Mouse (Mus musculus): Measurements from ENCODE around the gene Pnkd.

- TF ChIP-seq EP300 (IDR thresholded peaks at IDR 0.05; ENCODE audit: insufficient read depth, low read depth, low read length) (no peak), CTCF (IDR thresholded peaks at IDR 0.05; ENCODE audit: low read depth, low read length) (no peak)
Measured at GRCm38 (mm10) chr1:74316114-74316827, 31.5 kb downstream of the Pnkd start.

Data from ES-Bruce4 (cell line).